11 mouse cellular contexts compared by ENCODE assay signal in genomic region chr16:35216826-35217491, GRCm38 (mm10).
DNase-seq lines count a peak whose midpoint lies in the region; ATAC-seq and TF ChIP-seq lines count a peak whose summit lies in the region.
"Had no signal": no experiment of that assay in that cellular context is flagged by ENCODE, and none has a peak within 500 bp of the region (broad histone marks: within the 10 kb centered on the region; RNA-seq: fewer than 3 reads in every experiment).

No protein-coding gene starts in this region.

- no peaks in the 10 kb centered on the region for H3K9me3 ChIP-seq in megakaryocyte, embryonic 14.5 days
- no peaks in the 10 kb centered on the region for H3K9me3 ChIP-seq in heart, postnatal 0 days (replicated peaks; ENCODE audit: control insufficient read depth, low read length)

- ATAC-seq in megakaryocyte, adult 5-6 weeks (ENCODE audit: poor library complexity, severe bottlenecking): no peak
- no peak for ATAC-seq in heart, postnatal 0 days (ENCODE audit: insufficient read depth, low read depth)

- peak; percentile 38 for DNase-seq in gastrocnemius, adult 2 months
- no peak for DNase-seq in gastrocnemius, postnatal 14 days
- no peak for DNase-seq in heart, postnatal 0 days (ENCODE audit: low spot score)
- DNase-seq in retina, embryonic 14.5 days (ENCODE audit: low spot score): no peak
- no peak for DNase-seq in frontal cortex, postnatal 36 days (ENCODE audit: low spot score in 2 of 2)
- DNase-seq: cerebellum, postnatal 36 days; layer of hippocampus, adult 9-11 months had no signal

- no peak for TF ChIP-seq CTCF in gastrocnemius, adult 2 months (IDR thresholded peaks at IDR 0.05)
- no peak for TF ChIP-seq CTCF in heart, postnatal 0 days (IDR thresholded peaks at IDR 0.05; ENCODE audit: low read depth)
- TF ChIP-seq CTCF in small intestine, adult 2 months (IDR thresholded peaks at IDR 0.05; ENCODE audit: extremely low read depth, insufficient read length, insufficient replicate concordance, low read depth, low read length): no peak

- 21% methylated on average over 6 of the region's 6 CpGs for WGBS in heart, postnatal 0 days
- WGBS in small intestine, adult 2 months: 51% methylated on average over 6 of the region's 6 CpGs

- peaks cover 27% of the 10 kb centered on the region for H3K4me1 ChIP-seq in megakaryocyte, embryonic 14.5 days
- peaks cover 48% of the 10 kb centered on the region for H3K4me1 ChIP-seq in heart, postnatal 0 days (ENCODE audit: control insufficient read depth, insufficient read depth)
- H3K4me1 ChIP-seq in small intestine, adult 2 months (ENCODE audit: control insufficient read depth, insufficient read depth, insufficient read length, low read length): peaks cover 2% of the 10 kb centered on the region; the same call in 1 of the 2 replicates

- H3K4me3 ChIP-seq in gastrocnemius, adult 2 months: no peak overlapping the region
- H3K4me3 ChIP-seq in megakaryocyte, embryonic 14.5 days (replicated peaks): peak overlapping the region; percentile 47
- H3K4me3 ChIP-seq in heart, postnatal 0 days (ENCODE audit: low read depth, low read length): no peak overlapping the region
- H3K4me3 ChIP-seq in small intestine, adult 2 months (ENCODE audit: low read depth, low read length): no peak overlapping the region
- H3K4me3 ChIP-seq: erythroblast, embryonic 14.5 days had no signal

- peak overlapping the region; percentile 37; the same call in 1 of the 2 replicates for H3K9ac ChIP-seq in heart, postnatal 0 days (replicated peaks; ENCODE audit: low read depth, low read length)

- intact Hi-C loops in gastrocnemius, adult 2 months (cut with DNase I): no loop called here
- intact Hi-C loops in gastrocnemius, postnatal 14 days (cut with DNase I; ENCODE audit: low total_unique reads): no loop called here

- no peak for TF ChIP-seq EP300 in heart, postnatal 0 days (IDR thresholded peaks at IDR 0.05; ENCODE audit: low read depth)

- H3K36me3 ChIP-seq in megakaryocyte, embryonic 14.5 days (replicated peaks; ENCODE audit: low read length): no peaks in the 10 kb centered on the region
- no peaks in the 10 kb centered on the region for H3K36me3 ChIP-seq in heart, postnatal 0 days (replicated peaks; ENCODE audit: control insufficient read depth, insufficient read depth, low read length)
- H3K36me3 ChIP-seq in small intestine, adult 2 months (ENCODE audit: control insufficient read depth, insufficient read depth, low read length): no peaks in the 10 kb centered on the region

- no peak overlapping the region for H3K4me2 ChIP-seq in heart, postnatal 0 days (ENCODE audit: low read depth, low read length)

- peak overlapping the region; percentile 62; the same call in 1 of the 2 replicates for H3K27ac ChIP-seq in gastrocnemius, adult 2 months
- peak overlapping the region; percentile 100 for H3K27ac ChIP-seq in heart, postnatal 0 days (ENCODE audit: low read depth)
- H3K27ac ChIP-seq in small intestine, adult 2 months (ENCODE audit: insufficient read depth, low read depth, low read length): 0 out of 2 replicates have a peak overlapping the region, but pooled peaks have one; percentile 52

- TF ChIP-seq POLR2A in small intestine, adult 2 months (IDR thresholded peaks at IDR 0.05; ENCODE audit: low read depth, low read length): no peak

- peaks cover 15% of the 10 kb centered on the region for H3K27me3 ChIP-seq in megakaryocyte, embryonic 14.5 days (replicated peaks)
- no peaks in the 10 kb centered on the region for H3K27me3 ChIP-seq in heart, postnatal 0 days (ENCODE audit: control insufficient read depth, insufficient read depth, low read length)
- H3K27me3 ChIP-seq in small intestine, adult 2 months (ENCODE audit: control insufficient read depth, insufficient read depth, low read length): no peaks in the 10 kb centered on the region
